Mouse (Mus musculus): ENCODE results near the gene Arhgap17. TPM values are rescaled to one million over a fixed set of nuclear protein-coding genes. Genes with fewer than 3 reads are reported as not detected.
A peak's percentile ranks its signal among the peaks of the same experiment; 100 is the strongest.

Gene Arhgap17
- total RNA-seq, 1 experiment from 2014 or later: 76.6 TPM

DNA sequence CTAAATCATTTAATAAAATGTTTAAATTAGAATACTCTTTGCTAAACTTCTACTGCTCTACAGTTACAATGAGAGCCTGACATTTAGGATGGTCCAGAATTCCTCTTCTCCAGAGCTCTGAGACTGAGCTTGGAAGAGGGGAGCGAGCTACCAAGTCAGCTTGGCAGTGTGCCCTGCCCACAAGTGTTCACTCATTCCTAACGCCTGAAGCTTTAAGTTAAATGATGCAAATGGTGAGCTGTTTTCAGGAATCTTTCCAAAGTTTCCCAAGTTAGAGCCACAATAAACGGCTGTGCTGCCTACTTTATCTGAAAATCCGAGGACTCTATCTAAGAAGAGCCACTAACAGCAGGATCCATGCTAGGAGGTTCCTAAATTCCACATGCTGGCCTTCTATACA lies 85.9 kb downstream of the Arhgap17 start:
- no peak for DNase-seq

DNA sequence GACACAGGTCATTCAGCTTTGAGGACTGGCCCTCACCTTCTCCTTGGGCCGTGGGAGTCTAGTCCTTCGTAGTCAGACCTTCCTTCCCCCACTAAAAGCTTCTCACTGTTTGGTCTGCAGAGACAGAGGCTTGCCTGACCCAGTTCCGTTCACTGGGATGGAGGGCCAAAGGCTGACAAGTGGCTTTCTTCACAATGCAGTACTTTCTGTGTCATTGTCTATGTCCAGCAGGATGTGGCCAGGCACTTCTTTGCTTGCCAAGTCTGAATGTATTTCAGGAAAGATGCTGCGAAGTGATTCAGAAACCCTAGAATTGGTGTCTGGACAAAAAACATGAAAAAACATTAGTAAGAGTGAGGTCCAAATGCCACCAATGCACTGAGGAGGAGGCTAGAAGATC lies 89.9 kb downstream of the Arhgap17 start:
- no peak for DNase-seq

DNA sequence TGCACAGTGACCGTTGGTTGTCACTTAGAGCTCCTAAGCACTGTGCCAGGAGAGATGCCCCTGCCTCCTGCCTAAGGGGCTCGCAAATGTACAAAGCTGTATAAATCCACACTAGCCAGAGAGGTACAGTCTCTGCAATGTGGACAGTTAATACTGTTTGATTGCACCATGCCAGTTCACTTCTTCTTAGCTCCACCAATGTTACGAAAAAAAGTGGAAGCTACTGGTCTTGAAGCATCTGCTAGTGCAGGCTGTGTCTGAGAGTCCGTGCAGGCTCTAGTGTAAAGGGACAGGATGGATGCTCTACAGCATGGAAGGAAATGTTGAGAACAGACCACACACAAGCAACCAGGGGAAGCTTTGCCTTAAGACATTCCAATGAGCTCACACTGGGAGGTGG lies 93.1 kb downstream of the Arhgap17 start:
- no peak for DNase-seq

DNA sequence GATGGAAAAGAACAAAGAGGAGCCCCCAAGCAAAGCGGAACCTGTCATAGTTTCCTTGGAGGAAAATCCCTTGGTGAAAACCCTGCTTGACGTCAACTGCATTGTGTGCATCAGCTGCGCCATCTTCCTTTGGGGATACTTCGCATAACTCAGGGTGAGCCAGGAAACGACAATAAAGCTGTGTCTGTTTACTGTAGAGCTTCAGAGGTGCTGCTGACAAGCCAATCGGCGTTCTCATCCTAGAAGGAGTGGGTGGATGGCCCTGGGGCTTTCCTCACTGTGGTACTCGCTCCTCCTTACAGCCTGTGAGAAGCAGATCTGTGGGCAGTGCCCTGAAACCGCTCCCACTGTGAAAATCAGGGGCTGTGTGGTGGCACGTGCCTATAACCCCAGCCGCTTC lies 96.7 kb downstream of the Arhgap17 start:
- DNase-seq: no peak

DNA sequence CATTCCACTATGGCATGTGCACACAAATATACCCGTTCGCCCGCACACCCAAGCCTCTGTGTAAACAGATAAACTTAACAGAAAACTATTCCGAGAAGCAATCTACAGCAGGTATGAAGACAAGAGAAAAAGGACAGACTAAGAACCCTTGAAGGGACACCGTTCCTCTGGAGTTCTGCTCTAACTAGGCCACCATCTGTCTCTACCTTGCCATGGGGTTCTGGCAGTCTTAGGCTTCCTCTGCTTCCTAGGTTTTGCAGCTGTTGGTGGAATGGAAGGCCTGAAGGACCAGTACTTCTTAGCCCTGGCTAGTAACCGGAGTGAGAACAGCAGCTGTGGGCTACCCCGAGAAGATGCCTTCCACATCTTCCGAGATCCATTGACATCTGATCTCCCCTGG lies 111.6 kb downstream of the Arhgap17 start:
- no peak for DNase-seq

DNA sequence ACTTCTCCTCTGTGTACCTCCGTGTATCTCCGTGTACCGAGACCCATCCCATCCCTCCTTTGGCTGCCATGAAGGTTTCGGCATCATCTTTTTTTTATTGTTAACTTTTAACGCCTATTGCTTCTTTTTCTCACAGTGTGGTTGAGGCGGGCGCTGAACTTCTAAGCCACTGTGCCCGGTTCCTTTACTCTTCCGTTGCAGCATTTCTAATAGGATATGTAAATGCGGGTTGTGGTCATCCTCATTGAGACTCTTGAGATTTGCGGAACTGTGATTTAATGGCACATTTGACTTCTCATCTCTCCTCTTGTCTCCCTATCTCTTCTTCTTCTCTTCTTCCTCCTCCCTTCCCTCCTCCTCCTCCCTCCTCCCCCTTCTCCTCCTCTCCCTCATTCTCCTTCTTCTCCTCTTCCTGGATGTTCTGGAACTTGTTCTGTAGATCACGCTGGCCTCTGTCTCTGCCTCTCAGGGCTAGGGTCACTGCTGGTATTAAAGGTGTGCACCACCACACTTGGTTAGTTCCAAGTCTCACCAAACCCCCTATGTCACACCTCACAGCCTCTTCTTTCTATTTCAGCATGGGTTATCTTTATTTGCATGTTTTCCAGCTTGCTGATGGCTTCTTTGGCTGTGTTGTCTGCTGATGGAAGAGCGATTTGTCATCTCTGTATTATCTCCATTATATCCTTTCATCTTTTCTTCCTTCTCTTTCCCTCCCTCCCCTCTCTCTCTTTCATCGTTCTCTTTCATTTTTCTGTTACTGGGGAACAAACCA lies 115.3 kb downstream of the Arhgap17 start:
- DNase-seq: no peak

DNA sequence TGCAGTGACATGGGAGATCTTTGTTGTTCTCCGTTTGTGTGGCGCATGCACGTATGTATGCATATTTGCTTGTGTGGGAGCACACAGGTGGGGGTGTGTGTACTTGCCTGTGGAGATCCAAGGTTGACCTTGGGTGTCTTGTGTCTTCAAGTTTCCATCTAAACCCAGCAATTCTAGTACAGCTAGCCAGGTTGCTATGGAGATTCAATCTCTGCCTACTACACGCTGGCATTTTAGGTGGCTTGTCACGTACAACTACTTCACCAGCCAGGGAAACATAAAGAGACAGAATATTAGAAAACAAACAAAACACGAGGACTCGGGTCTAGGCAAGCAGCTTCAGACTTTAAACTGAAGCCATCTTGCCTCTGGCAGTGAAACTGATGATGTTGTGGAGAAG lies 116.3 kb downstream of the Arhgap17 start:
- no peak for DNase-seq

DNA sequence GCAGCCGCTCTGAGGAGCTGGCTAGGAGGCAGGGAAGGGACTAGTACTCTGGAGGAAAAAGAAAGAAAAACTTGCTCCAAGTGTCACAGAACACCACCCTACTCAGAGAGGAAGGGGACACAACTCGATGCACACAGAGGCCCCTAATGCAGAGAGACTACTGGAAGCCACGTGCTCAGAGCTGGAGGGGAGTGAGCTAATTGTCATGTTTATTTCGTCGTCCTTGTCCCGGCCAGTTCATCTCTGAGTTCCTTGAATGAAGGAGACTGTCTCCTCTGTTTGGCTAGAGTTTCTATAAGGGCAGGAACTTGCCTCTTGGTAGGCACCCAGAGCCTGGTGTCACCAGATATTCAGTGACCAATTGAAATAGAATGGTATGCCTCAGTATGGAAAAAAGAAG lies 118.4 kb downstream of the Arhgap17 start:
- DNase-seq: no peak

DNA sequence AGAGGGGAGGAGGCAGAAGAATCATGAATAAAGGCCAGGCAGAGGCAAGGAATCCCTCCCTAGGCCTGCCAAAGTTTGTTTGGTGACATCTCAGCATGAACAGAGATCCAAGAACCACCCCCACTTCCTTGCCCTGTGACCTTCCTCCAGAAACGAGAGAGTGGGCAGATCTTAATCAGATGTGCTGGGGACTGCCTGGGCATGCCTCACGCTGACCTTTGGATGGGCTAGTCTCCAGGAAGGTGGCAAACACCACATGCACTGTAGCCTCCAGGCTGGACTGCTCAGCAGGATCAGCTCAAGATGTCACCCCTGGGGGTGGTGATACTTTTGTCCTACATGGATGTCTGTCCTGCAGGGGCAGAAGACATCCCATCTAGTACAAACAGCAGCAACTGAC lies 121.5 kb downstream of the Arhgap17 start:
- no peak for DNase-seq

DNA sequence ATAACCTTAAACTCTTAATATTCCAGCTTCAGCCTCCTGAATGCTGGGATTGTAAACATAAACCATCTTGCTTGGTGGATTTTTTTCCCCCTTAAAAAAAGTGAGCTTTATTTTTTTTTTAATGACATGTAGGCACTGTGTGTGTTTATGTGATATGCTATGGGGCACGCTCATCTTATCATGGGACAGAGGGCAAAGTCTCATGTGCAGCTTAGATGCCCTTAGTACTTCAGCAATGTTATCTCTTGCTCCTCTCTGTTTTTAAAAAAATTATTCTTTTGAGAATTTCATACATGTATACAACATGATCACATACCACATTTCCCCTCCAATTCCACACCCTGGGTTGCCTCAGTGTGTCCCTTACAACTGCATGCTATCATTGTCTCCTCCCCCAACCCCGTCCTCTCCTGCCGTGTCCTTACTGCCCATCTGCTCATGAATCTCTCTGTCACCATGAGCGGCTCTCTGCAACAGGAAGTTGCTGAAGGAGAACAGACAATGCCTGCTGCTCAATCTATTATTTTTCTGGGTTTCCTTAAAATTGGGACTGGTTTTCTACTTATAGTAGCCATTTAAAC lies 123.1 kb downstream of the Arhgap17 start:
- no peak for DNase-seq

DNA sequence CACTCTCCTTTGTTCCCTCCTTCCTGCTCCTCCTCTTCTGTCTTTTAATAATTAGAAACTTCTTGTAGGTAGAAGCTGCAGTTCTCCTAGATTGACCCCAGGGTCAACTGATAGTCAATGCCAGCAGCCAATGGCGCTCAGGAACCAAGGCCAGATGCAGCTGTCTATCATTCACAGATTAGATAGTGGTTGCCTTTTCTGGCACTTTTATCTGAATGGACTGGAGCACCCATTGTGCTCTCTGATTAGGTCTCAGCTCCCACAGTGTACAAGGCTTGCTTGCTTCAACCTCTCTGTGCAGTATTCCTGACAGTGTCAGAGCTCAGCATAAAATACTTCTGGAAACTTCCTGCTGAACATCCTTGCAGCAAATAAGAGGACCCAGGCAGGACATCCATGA lies 124.9 kb downstream of the Arhgap17 start:
- no peak for DNase-seq

DNA sequence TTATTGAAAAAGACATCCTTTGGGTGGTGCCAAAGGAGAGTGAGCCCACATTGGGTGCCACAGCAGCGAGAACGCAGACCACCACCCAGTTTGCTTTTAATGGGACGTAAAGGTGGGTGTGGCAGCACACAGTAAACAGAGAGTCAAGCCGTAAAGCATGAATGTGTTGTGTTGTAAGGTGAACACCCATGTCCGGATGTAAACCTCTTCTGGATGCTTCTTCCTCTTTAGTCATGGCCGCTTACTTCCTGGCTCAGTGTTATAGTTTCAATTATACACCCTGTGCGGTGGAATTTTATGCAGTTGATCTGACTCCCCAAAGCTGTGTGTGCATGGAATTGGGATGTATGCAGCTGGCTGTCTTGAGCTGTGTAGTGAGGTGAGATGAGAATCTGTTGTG lies 127.5 kb downstream of the Arhgap17 start:
- DNase-seq: no peak

DNA sequence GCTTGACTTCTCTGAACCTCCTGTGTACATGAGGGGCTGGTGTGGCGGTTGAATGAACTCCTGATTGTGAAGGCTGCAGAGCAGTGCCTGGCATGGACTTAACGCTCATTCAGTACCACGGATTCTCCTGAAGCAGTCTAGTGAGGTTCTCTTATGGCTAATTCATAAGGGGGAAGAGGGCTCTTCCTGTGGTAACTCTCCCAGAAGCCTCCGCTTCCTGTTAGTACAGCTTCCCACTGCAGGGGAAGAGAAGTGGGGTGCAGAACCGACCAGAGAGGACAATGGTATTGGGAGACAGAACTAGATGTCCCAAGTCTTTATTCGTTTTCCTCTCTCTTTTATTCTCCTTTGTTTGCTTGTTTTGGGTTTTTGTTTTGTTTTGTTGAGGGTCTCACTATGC lies 129.7 kb downstream of the Arhgap17 start:
- DNase-seq: no peak

DNA sequence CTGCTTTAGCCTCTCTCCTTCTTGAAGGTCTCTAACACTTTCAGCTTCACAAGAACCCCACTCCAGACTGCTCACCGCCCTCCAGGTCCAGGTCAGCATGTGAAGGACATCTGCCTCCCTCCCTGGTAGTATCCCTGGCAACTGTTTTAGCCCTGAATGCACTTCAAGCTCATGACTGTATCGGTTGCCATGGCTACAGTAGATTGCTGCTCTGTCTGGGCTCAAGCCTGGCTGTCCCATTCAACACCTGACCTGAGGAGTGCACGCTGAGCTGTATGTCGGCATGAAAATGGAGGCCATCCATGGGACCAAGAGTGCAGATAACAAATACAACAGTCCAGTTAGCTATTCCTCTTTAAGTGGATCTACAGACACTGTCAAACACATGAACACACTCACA lies 131.1 kb downstream of the Arhgap17 start:
- DNase-seq: no peak

DNA sequence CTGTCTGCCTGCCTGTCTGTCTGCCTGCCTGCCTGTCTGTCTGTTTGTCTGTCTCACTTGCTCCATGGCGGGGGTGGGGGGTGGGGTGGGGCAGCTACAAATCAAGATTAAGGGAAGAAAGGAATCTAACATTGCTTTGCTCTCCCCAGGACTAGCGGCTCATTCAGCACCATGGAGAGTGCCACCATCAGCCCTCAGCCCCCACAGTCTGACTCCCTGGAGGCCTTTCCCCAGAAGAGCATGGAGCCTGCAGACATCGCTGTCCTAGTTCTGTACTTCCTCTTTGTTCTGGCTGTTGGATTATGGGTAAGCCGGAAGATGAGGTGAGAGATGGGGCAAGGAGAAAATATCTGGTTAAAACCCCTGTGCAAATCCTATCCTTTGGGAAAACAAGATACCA lies 134.3 kb downstream of the Arhgap17 start:
- peak; percentile 47 for DNase-seq

Other genes with a start within 250 kb of the Arhgap17 start
- 52.4 and 64.5 TPM in 2 replicates for gene Tnrc6a, start 246.0 kb downstream of the Arhgap17 start, total RNA-seq (2021)
- not detected in 2 replicates for gene Slc5a11, start 155.1 kb downstream of the Arhgap17 start, total RNA-seq (2021)
- 20.9 and 34.2 TPM in 2 replicates for gene Lcmt1, start 131 bp downstream of the Arhgap17 start, total RNA-seq (2021)
- not detected in 2 replicates for gene Aqp8, start 92.4 kb upstream of the Arhgap17 start, total RNA-seq (2021)
- 2.0 and 3.1 TPM in 2 replicates for gene Zkscan2, start 130.5 kb upstream of the Arhgap17 start, total RNA-seq (2021)